Mouse (Mus musculus) 3T3-L1 (cell line): ENCODE measurements around the gene Nxn.

Experiments used
- DNase-seq: peaks from one replicate; pipeline ENCODE4 v3.0.0-alpha.2; 2015; ENCODE audit warnings: low read depth, low spot score

Nxn gene

DNA sequence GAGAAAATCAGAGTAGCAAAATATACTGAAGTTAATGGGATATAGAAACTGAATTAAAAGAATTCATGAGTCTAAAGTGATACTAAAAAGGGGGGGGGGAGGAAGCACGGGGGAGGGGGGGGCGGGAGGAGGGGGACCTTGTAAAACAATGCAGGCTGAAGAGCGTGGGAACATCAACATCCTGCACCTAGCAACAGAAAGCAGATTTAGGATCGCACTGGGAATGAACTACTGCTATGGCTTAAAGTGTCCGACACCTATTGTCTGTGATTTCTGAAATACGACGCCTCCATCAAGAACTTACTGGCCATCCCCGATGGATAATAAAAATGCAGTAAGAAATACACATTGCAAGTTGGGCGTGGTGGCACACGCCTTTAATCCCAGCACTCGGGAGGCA lies 95.6 kb downstream of the Nxn start:
- DNase-seq, result no peak

DNA sequence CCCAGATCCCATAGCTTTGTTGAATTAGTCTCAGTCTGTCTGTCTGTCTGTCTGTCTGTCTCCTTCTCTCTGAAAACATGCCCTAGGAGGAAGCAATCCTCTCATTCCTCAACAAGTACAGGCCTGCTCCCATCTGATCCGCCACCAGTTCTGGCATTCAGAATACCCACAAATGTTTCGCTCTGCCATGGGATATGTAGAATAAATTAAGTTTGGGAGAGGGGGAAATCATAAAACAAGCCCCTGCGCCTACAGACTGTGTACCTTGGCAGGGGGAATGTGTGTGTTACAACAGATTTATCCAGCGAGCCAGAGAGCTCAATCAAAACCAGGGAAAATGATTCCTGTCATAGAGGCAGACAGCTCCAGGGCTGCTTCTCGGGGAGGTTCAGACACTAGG lies 98.1 kb downstream of the Nxn start:
- DNase-seq, result no peak

DNA sequence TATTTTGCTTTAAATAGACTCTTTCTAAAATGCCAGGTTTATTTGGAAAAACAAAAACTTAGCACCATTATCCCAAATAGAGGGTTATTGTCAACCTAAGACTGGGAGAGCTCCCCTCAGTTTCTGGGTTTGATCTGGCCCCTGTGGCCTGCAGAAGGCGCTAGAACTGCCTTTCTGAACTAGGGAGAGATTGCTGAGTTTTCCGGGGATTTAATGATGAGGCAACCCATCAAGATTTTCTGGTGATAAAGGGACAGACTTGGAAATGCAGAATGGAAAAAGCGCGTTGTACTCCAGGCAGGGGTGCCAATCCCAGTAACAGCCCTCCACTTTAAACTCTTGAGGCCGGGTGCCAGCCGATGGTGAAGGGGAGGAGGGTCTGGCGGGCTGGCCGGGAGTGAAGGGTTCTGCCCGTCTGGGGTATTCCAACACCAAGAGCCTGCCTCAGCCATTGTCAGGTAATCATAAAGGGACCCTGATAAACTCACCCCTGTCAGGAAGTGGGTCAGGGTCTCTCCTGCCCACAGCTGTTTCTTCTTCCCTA lies 100.4 kb downstream of the Nxn start:
- no peak for DNase-seq

DNA sequence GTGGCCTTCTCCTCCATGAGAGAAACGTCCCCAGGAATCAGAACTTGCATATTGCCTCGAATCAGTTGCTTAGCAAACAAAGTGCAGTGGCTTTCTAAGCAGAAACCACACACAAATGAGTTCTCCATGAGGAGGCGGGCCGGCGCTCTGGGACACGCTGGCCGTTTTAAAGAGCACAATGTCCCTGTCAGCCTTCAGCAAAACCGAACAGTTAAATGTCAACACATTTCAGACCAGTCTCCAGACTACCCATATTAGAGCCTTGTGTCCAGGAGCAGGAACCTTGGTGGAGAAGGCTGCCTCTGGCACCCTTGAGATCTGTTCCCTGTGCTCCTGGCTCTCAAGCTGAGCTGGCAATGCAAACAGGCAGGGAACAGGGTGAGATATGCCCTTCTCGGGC lies 101.7 kb downstream of the Nxn start:
- no peak for DNase-seq

DNA sequence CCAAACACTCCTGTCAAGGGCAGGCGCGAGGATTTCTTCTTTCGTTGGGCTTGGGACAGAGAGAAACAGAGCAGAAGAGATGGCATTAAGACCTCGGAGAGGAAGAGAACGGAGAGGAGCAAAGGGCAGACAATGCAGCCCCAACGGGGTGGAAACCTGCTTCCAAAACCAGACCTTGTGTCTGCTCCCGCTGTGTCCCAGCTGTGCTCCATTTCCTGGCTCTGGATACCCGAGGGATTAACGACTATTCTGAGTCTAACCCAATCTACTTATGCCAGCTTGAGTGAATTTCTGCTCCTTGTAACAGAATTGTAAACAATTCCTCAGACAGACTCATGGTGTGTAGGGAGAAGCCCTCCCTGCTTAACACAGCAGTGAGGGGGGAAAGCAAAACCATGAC lies 104.1 kb downstream of the Nxn start:
- no peak for DNase-seq

DNA sequence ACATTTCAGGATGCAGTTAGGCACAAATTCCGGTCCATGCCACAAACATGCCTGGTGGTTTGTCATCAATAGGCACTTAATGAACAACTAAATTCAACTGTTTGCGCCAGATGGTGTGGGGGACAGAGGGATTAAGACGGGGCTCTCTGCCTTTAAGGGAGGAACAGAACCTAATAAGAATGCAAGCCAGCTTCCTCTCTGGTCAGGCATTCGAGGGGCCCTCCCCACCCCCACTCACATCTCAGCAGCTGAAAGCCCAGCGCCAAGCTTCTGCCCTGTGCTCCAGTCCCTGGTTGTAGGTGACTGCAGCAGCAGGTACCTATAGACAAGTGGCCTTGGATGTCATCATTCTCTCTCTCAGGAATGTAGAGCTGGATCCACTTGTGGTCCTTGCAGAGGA lies 104.9 kb downstream of the Nxn start:
- no peak for DNase-seq

DNA sequence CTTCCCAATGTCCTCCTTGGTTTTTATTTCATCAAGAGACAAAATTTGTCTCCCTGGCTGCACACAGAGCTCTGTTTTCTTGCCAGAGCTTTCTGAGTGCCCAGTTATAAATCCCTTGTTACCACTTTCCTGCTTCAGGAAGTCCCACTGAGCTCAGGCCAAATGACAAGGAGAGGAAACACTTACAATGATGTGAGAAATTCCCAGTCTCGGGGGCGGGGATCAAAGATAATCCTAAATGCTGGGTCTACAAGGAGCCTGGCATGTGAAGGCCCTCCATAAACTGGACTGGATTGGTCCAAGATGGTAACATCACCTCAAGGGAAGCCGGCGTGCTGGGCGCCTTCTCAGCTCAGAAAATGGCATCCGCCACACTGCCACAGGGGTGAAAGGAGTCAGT lies 106.1 kb downstream of the Nxn start:
- peak; percentile 25 for DNase-seq

DNA sequence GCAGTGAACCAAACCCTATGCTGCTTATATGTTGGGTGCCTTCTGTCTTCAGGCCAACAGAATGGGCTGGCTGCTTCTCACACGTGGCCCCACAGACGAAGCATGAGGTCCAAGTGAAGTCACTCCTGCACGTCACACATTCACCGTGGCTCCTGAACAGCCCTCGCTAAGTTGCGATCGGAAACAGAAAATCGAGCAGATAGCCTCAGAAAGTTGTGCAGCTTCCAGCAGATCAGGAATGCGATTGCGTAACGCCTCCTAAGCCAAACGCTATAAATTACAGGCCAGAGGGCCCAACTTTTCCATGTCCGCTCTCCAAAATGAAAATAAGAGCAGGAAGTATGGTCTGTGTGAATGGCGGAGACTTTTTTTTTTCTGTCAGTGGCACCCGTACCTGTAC lies 106.5 kb downstream of the Nxn start:
- peak; percentile 72 for DNase-seq

DNA sequence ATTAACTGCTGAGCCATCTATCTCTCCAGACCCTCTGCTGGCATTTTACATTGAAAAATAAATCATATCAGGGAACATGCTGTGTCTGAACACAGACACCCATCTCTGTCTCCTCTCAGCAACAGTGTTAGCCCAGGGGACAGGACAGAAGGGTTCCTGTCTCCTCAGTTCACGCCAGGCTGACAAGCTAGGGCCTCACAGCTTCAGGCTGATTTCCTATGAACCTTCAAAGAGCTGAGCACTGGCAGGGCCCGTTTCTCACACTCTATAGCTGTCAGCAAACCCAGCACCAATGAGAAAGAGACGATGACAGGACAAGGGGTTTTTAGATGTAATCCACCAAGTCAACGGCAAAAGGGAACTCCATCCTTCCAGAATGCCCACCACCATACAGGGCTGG lies 107.0 kb downstream of the Nxn start:
- no peak for DNase-seq

DNA sequence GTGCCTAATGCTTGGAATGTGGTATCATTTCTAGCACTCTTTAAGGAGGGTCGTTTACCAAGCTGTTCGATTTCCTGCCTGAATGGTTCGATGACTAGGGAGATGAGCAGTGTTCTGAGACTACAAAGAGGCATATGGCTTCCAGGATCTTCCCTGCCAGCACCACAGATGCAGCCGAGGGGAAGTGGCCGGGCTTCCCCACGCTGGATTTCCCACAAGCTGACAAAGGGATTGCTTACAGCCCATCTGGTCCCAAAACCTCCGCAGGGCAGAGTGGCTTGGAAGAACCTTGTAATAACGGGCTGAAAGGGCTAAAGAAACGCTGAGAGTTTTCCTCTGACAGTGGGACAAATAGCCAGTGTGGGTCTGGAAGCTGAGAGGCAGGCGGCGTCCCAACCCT lies 108.6 kb downstream of the Nxn start:
- peak; percentile 30 for DNase-seq

DNA sequence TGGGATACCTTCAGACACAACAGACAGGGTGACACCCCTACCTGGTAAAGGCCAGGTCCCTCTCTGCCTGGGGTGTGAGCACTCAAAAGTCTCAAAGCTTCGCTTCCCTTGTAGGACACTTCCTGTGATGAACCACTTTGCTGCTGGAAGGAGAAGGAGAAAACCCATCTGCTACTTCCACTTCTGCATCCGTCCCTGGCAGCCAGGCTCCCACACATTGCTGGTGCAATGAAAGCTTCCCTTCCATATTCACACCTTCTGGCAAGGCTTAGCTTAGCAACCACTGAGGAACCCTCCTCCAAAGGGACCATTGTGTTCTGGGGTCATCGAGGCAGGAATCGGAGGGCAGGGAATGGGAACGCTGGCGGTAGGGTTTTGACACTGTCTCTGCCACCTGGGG lies 110.3 kb downstream of the Nxn start:
- no peak for DNase-seq

DNA sequence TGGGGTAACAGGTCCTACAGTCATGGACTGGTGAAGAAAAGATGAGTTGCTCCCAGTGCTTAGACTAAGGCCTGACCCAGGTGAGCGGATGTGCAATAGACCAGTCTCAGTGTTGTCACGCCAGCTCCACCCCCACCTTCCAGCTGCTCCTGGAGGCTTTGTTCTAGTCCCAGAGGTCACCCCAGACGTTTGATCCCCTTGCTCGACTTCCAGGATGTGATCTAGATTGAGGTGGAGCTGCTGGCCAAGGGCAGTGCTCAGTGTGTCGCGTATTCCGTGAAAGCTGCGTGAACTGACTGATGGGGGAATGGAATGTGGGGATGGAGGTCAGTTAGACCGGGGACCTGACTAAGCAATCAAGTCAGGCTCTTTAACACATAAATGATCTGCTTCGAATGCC lies 111.6 kb downstream of the Nxn start:
- DNase-seq, result peak; percentile 41

DNA sequence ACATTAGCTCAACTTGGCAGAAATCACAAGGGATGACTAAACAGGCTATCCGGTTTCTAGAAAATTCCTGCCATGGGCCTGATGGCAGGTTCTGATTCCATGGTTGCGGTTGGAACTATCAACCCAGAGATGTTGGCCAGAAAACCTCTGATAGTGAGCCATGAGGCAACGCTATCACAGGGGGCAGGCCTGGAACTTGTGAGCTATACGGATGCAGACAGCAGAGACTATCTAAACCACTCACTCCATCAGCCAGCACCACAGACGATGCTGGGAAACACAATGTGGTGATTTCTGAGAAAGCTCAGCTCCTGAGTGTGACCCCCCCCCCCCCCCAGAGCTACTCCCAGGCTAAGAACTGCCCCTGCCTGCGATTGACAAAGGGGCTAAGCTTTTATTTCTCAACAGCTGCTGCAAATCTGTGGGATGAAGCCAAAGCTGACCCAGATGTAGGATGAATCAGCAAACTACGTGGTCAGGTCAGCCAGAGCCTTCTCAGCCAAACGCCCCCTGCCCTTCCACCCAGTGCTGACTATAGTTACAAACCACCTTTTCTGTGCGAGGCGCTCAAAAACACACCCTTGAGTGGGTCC lies 112.3 kb downstream of the Nxn start:
- peak; percentile 98 for DNase-seq

DNA sequence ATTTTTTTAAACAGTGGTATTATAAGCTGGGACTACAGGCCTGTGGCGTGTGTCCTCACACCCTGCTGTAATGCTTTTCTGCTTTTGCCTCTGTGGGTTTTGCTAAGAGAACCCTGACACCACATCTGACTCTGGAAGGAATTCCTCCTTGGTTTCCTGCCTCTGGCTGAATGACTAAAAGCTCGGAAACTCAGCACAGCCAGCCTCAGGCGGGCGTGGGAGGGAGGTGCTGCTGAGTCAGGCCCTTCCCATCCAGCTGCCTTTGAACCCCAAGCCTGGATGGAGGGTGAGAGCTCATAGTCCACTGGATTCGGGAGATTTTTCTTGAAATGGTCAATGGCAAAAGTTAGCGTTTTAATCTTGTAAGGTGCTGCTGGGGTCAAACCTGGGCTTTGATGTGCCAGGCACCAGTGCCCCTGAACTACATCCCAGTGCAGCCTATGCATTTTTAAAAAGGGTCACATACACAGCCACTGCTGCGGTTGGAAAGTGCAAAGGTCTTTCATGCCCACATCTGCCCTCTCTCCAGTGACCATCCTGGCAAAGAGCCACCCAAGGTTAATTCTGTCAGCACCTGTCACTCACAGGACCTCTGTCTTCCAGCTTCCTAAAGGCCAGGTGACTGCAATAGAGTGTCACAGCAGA lies 113.4 kb downstream of the Nxn start:
- DNase-seq, result peak; percentile 98

DNA sequence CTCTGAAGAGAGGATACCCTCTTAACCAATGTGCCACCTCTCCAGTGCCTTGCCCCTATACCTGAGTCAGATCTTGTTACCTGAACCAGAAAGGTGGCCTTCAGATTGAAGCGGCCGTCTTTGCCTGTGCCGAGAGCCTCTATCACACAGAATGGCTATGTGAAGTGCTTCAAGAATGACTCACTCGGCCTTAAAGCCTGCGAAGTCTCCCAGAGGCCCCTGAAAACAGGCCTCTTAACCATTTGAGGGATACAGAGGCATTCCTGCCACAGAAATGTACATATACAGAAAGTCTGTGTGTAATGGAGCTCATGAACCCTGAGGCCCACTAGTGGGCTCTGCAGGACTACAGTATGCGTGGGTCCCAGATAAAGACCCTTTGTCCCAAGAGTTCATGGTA lies 115.1 kb downstream of the Nxn start:
- DNase-seq, result peak; percentile 59

DNA sequence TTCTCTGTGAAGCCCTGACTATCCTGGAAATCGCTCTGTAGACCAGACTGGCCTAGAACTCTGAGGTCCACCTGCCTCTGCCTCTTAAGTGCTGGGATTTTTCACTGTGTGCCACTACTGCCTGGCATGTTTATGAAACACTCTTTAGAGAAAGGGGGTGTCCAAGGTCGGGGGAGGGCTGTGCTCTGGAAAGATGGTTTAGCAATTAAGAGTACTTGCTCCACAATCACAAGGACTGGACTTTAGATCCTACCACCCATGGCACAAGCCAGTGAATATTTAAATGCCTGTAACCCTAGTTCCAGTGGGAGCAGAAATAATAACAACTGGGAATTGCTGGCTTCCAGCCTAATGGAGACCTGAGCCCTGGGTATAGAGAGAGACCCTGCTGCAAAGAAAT lies 119.0 kb downstream of the Nxn start:
- no peak for DNase-seq

DNA sequence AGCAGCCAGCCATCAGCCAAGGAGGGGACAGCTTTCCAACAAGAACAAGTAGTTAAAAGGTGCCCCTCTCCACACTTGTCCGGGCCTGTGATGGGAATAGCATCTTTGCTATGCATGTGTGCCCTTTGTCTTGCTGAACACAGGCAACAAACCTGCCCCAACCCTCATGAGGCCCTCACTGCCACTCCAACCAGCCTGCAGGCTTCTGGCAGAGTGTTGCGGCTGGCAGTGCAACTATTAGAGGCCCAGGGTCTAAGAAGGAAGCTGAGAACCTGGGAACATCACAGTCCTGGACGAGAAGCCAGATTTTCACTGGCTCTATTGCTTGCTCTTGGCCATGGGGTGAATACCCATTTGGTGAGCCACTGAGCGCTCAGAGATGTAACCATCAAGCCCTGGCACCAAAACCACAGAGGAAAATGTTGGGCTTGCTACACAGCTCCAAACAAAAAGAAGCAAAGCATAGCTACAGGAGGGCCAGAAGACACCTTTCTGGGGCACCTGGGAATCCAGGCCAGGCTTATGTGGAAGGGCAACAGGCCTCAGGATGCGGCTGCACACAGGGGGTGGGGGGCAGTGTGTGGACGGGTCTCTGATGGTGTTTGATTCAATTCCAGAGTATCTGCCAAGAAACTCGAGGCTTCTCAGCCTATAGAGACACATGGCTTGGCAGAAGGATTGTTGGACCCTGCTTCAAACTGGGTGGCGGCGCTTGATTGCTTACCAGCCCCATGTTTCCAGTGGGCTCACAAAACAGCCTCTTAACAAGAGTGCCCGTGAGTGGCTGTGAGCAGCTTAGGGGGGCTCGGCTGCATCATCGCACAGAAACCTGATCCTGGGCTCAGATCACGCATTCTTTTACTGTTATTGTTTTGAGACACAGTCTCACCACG lies 119.7 kb downstream of the Nxn start:
- DNase-seq, result no peak

DNA sequence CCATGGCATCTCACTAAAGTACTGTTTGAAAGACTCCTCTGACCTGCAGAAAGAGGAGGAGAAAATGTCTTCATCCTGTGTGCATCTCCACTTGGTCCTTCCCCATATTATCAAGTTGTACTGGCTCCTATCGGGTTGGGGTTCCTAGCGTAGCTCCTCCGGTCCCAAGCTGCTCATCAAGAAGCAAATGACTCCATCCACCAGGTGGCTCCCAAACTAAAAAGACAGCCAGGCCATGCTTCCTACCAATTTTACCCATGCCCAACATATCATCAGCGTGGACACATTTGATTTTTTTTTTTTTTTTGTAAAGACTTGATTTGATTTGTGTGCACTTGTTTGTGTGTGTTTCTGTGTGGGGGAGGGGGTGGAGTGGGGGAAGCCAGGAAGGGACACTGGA lies 126.5 kb downstream of the Nxn start:
- peak; percentile 53 for DNase-seq

DNA sequence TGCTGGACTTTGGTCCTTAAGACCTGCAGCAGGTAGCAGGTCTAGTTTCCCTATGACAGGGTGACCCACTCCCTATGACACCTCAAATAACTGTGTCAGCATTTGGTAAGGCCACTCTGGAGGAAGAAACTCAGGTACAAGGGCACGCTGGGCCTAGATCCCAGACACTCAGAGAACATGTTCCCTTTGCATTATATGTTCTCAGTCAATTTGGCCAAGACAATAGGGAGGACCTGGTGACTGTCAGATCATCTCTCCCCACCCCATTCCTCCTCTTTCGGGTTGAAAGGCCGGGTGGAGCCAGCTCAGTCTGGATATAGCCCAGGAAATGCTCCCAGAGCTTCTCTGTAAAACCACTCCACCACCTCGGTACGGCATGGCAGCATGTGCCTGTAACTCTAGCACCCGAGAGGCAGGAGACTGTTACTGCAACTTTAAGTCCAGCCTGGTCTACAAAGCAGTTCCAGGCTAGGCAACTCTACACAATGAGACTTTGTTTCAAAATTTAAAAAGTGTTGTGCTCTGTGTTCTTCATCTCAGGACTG lies 130.3 kb downstream of the Nxn start:
- DNase-seq, result no peak

DNA sequence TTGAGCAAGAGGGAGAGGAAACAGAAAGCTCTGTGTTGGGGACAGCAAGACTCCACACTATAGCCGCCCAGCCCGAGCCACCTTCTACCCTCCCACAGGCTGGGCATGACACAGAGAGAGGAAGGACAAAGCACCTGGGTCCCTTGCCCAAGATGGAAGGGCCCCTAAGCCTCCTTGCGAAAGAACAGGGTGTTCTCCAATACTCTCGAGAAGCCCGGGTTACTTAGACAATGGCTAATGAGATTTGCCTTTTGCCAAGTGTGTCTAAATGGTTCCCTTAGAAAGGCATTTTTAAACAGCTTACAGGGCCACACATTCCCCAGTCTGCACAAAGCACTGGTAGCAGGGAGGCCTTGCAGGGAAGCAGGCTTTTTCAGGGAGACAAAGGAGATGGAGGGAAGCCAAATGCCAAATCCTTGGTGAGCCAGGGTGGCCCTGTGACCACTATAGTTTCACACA lies 130.9 kb downstream of the Nxn start:
- DNase-seq, result no peak

DNA sequence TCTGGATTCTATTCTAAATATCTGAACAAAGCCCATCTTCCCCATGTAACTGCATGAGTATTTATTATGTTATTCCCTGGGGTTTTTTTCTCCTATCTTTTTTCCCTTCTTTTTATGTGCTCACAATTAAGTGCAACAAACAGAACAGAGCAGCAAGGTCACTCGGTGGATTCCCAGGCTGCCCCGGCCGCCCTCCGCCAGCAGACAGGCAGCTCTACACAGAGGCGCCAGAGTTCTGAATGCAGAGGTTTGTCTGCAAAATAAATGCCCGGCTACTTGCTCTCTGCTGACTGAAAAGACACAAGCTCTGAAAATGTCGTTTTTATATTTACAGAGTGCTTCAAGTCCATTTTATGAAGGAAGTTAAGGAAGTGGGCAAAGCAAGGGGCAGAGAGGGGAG lies 131.4 kb downstream of the Nxn start:
- no peak for DNase-seq

DNA sequence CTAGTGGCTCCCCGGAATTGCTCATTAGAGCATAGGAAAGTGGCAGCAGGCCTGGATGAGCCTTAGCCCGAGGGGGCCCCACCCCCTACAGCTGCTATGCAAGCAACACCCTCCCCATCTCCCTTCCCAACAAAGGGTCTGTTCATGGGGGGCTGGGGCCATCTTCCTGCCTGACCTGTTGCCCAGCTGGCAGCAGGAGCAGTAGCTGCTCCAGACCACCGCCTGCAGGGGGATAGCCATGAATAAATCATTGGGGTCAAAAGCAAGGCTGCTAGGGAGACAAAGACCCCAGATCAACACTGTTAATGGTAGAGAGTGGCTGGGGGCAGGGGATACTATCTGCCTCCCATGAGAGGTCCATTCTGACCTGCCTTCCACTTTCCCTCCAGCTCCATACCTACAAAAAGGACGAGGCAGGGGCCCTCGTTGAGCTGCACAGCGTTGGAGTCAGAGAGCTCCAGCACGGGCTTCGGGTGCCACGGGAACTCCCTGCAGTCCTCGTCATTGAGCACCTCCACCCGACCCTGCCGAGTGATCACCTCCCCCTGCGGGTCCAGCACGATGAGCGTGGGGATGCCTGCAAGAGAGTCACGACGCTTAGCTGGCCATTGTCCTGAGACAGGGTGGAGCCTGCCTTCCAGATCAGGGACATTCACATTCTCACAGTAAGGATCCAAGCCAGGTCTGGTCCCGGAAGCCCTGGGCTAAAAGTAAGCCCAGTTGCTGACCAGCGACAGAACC lies 136.2 kb downstream of the Nxn start:
- DNase-seq, result no peak
